Mouse (Mus musculus): Measurements from ENCODE around the gene Aco1. TPM values are rescaled to one million over a fixed set of nuclear protein-coding genes. Genes with fewer than 3 reads are reported as not detected.

Gene Aco1
- polyA plus RNA-seq, 1 experiment from 2014 or later, result 46.8 TPM

- WGBS, result 36% methylated on average over 21 of the region's 21 CpGs
- no peak overlapping the region for H3K4me2 ChIP-seq
- H3K9me3 ChIP-seq, result no peaks in the 10 kb centered on the region
These were observed 79.2 kb downstream of the Aco1 start for GRCm38 (mm10) chr4:40221876-40222585.

DNA sequence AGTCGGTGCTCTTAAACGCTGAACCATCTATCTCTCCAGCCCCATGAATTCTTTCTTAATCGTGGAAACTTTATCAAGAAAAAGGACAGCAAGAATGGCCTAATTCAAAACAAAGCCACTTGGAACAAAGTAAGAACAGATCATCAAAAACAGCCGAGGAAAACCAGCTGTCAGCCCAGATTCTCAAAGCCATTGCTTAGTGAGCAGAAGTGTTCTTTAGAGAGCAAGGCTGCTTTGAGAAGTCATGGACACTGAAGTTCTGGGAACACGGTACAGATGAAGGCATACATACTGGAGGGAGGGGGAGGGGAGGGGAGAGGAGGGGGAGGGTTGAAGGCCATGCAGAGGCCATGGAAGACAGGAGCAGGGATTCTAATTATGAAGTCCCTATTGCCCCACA is 83.2 kb downstream of the Aco1 start:
- Histone ChIP-seq H3K4me3 (no peak overlapping the region), H3K36me3 (no peaks in the 10 kb centered on the region), H3K27me3 (no peaks in the 10 kb centered on the region), H3K27ac (replicated peaks) (no peak overlapping the region), H3K4me1 (replicated peaks) (no peaks in the 10 kb centered on the region), H3K4me2 (no peak overlapping the region), H3K9ac (no peak overlapping the region), H3K9me3 (no peaks in the 10 kb centered on the region)
- 77% methylated on average over 5 of the region's 5 CpGs for WGBS
- ATAC-seq (ENCODE audit: low FRiP score, low read depth), result no peak

More at GRCm38 (mm10) chr4:40221876-40222585, 79.2 kb downstream of the Aco1 start:
- H3K27ac ChIP-seq (replicated peaks), result no peak overlapping the region
- H3K4me3 ChIP-seq, result no peak overlapping the region
- ATAC-seq (ENCODE audit: low FRiP score, low read depth), result no peak
- no peaks in the 10 kb centered on the region for H3K27me3 ChIP-seq
- H3K4me1 ChIP-seq (replicated peaks), result no peaks in the 10 kb centered on the region
- H3K36me3 ChIP-seq, result no peaks in the 10 kb centered on the region
- no peak overlapping the region for H3K9ac ChIP-seq

DNA sequence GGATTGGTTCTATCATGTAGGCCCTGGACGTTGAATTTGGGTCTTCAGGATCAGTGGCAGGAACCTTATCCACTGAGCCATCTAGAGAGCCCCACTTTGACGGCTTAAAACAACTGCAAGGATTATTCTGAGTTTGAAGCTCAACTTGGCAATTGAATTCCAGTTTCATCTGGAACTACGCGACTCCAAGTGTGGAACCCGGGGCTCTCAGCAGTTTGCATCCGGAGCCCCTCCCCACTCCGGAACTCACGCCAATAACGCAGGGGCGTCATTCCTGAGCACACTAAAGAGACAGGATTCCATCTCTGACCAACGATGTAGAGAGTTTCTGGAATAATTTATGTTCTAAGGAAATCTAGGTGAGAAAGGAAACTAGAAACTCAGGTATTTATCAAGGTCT is 84.2 kb downstream of the Aco1 start:
- no peak overlapping the region for H3K9ac ChIP-seq
- no peaks in the 10 kb centered on the region for H3K36me3 ChIP-seq
- ATAC-seq (ENCODE audit: low FRiP score, low read depth), result no peak
- no peaks in the 10 kb centered on the region for H3K27me3 ChIP-seq
- WGBS, result 93% methylated on average over 11 of the region's 11 CpGs
- H3K9me3 ChIP-seq, result no peaks in the 10 kb centered on the region
- no peak overlapping the region for H3K4me3 ChIP-seq
- no peaks in the 10 kb centered on the region for H3K4me1 ChIP-seq (replicated peaks)
- no peak overlapping the region for H3K27ac ChIP-seq (replicated peaks)
- H3K4me2 ChIP-seq, result no peak overlapping the region

GRCm38 (mm10) chr4:40227886-40228285 is 85.0 kb downstream of the Aco1 start:
- WGBS, result 91% methylated on average over 7 of the region's 7 CpGs
- Histone ChIP-seq H3K36me3 (no peaks in the 10 kb centered on the region), H3K9ac (no peak overlapping the region), H3K4me1 (replicated peaks) (no peaks in the 10 kb centered on the region), H3K27me3 (no peaks in the 10 kb centered on the region), H3K4me3 (no peak overlapping the region), H3K4me2 (no peak overlapping the region), H3K27ac (replicated peaks) (no peak overlapping the region), H3K9me3 (no peaks in the 10 kb centered on the region)
- no peak for ATAC-seq (ENCODE audit: low FRiP score, low read depth)

GRCm38 (mm10) chr4:40229723-40230122 is 86.8 kb downstream of the Aco1 start:
- no peaks in the 10 kb centered on the region for H3K36me3 ChIP-seq
- WGBS, result 96% methylated on average over 6 of the region's 6 CpGs
- H3K9ac ChIP-seq, result no peak overlapping the region
- H3K4me3 ChIP-seq, result no peak overlapping the region
- H3K4me2 ChIP-seq, result no peak overlapping the region
- H3K4me1 ChIP-seq (replicated peaks), result no peaks in the 10 kb centered on the region
- ATAC-seq (ENCODE audit: low FRiP score, low read depth), result no peak
- no peak overlapping the region for H3K27ac ChIP-seq (replicated peaks)
- H3K9me3 ChIP-seq, result no peaks in the 10 kb centered on the region
- no peaks in the 10 kb centered on the region for H3K27me3 ChIP-seq

DNA sequence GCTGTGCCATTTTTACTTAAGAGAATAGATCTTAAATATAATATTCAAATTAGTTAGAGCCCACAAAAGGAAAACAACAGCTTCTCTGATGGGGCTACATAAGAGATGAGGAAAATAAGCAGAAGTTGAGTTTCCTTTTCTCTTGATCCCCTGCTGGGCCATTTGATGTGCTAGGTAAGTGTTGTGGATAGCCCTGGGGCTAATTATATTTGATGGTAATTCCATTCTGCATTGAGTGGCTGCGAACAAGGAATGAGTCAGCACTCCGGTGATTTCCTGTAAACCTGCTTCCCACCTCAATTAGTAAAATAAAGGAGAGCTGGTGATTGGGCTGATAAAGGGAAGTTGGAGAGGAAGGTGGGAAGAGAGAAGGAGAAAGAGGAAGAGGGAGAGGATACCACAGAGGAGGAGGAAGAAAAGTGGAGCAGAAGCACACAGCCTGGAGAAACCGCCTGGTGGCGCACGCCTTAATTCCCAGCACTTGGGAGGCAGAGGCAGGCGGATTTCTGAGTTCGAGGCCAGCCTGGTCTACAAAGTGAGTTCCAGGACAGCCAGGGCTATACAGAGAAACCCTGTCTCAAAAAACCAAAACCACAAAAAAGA is 90.3 kb downstream of the Aco1 start:
- 92% methylated on average over 7 of the region's 7 CpGs for WGBS
- no peaks in the 10 kb centered on the region for H3K36me3 ChIP-seq
- H3K4me2 ChIP-seq, result no peak overlapping the region
- no peak for ATAC-seq (ENCODE audit: low FRiP score, low read depth)
- no peaks in the 10 kb centered on the region for H3K4me1 ChIP-seq (replicated peaks)
- H3K9me3 ChIP-seq, result no peaks in the 10 kb centered on the region
- no peaks in the 10 kb centered on the region for H3K27me3 ChIP-seq
- H3K27ac ChIP-seq (replicated peaks), result no peak overlapping the region
- H3K9ac ChIP-seq, result no peak overlapping the region
- no peak overlapping the region for H3K4me3 ChIP-seq

DNA sequence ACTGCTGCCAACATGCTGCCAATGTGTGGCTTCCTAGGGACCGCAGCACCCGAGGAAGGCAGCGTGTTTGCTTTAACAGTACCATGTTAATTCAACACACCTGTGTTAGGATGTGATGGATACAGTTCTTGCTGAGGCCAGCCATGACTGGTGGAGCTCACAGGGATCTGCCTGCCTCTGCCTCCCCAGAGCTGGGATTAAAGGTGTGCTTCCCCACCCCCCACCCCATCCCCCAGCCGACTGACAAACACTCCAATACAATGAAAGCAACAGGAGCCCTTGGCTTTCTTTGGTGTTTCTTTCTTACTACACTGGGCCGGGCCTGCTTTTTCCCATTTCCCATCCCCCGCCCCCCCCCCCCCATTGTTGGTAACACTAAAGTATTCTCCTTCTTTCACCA is 91.4 kb downstream of the Aco1 start:
- WGBS, result 78% methylated on average over 6 of the region's 6 CpGs
- Histone ChIP-seq H3K9me3 (no peaks in the 10 kb centered on the region), H3K4me1 (replicated peaks) (peaks cover 10% of the 10 kb centered on the region), H3K4me2 (no peak overlapping the region), H3K9ac (no peak overlapping the region), H3K27me3 (no peaks in the 10 kb centered on the region), H3K36me3 (no peaks in the 10 kb centered on the region), H3K4me3 (no peak overlapping the region), H3K27ac (replicated peaks) (no peak overlapping the region)
- ATAC-seq (ENCODE audit: low FRiP score, low read depth), result no peak

DNA sequence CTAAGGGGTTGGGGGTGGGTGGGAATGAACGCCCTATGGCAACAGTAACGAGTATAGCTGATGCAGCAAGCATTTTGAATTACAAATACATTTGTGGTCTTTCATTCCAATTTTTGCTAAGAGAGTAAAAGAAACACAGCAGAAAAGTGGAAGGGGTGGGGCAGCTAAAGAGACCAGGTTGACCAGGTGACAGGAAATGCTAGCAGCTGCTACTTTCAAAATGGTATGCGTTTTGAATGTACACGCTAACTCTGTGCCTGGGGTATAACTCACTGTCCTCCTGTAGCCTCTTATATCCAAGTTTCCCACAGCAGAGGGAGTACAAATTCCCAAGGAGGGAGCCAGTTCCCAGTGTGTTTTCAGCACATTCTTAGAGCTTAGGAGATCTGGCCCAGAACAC is 93.9 kb downstream of the Aco1 start:
- Histone ChIP-seq H3K36me3 (no peaks in the 10 kb centered on the region), H3K4me1 (replicated peaks) (peaks cover 17% of the 10 kb centered on the region), H3K4me2 (no peak overlapping the region), H3K9me3 (no peaks in the 10 kb centered on the region), H3K9ac (no peak overlapping the region), H3K27ac (replicated peaks) (no peak overlapping the region), H3K4me3 (no peak overlapping the region), H3K27me3 (no peaks in the 10 kb centered on the region)
- no peak for ATAC-seq (ENCODE audit: low FRiP score, low read depth)
- WGBS, result 93% methylated on average over 4 of the region's 4 CpGs

DNA sequence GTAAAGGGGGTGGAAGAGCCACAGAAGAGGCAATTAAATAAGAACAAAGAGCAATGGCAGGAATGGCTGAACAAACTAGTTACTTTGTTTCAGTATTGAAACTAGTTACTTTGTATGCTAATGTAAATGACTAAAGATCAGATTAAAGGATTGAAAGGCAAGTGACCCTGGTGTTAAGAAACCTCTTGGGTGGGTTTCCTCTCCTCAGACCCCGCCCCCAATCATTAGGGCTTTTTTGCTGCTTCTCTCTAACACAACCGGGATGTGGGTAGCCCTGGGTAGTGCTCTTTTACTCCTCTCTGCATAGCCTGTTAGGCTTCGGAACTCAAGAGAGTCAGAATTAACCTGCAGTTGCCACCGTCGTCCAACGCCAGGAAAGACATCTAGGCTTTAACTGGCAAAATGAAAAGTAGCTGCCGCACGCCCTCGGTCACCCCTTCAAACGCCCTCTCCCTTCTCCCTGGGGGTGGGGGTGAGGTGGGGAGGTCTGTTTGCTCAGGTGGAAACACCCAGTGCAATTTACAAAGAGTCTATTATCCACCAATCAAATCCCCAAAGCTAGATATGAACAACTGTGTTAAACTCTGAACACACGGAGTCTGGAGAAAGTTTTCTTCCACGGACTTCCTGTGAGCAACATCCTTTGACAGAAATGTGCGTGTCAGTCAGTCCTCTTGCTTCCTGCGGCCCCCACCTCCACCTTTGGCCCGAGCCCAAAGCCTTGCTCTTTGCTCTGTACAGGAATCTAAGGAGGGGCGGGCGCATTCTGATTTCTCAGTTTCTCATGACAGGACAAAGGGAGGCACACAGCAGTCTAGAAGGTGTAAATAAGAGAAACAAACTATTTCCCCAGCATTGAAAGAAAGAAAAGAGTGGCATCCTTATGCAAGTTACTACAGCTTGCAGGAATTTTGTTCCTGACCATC is 95.9 kb downstream of the Aco1 start:
- peak overlapping the region; percentile 41; the same call in 1 of the 2 replicates for H3K9ac ChIP-seq
- H3K36me3 ChIP-seq, result no peaks in the 10 kb centered on the region
- ATAC-seq (ENCODE audit: low FRiP score, low read depth), result 0 out of 2 replicates have a peak, but pooled peaks have one; percentile 27
- no peak overlapping the region for H3K27ac ChIP-seq (replicated peaks)
- WGBS, result 2% methylated on average over 17 of the region's 17 CpGs
- peaks cover 17% of the 10 kb centered on the region for H3K4me1 ChIP-seq (replicated peaks)
- no peaks in the 10 kb centered on the region for H3K27me3 ChIP-seq
- peak overlapping the region; percentile 71 for H3K4me2 ChIP-seq
- peak overlapping the region; percentile 43 for H3K4me3 ChIP-seq
- no peaks in the 10 kb centered on the region for H3K9me3 ChIP-seq

DNA sequence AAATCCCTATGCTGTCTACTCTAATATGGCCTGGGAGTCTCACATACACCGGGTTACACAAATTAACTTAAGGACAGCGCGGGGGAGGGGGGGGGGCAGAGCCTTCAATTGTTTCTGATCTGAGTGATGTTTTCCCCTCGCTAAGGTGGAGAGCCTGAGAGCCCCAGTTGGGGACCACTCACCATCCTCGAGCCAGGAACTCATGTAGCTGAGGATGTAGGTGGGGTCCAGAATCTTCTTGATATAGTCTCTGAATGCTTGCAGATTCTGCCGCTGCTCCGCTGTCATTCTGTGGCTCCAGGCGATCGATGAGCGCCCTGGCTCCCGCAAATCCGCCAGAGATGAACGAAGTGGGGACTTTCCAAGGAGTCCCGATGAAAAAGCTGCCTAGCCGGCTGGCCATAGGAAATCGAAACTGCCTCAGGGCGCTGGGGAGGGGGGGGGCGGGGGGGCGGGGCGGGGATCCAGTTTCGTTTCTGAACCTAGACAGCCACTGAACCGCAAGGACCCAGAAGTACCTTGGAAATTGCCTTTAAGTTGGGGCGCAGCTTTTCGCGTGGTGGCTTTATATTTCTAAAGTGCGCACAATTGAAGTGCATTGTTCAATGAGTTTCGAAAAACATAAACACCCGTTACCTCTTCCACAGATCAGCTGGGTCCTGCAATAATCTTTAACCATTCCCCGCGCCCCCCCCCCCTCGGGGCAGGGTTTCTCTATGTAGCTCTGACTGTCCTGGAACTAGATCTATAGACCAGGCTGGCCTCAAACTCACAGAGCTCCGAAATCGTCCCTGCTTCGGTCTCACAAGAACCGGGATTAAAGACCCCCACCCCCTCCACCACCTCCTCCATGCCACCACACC is 96.8 kb downstream of the Aco1 start, which contains the start of gene Ddx58:
TSS of gene Ddx58 (minus strand) at position 420 of the 863 bp plus-strand sequence.
- no peaks in the 10 kb centered on the region for H3K36me3 ChIP-seq
- H3K27ac ChIP-seq (replicated peaks), result no peak within 1 kb of the TSS
- H3K27me3 ChIP-seq, result no peaks in the 10 kb centered on the region
- H3K9ac ChIP-seq, result peak within 1 kb of the TSS; percentile 41
- peak within 1 kb of the TSS; percentile 71 for H3K4me2 ChIP-seq
- peak; percentile 54; the same call in 1 of the 2 replicates for ATAC-seq (ENCODE audit: low FRiP score, low read depth)
- 5% methylated on average over 33 of the region's 35 CpGs for WGBS
- H3K9me3 ChIP-seq, result no peaks in the 10 kb centered on the region
- peaks cover 17% of the 10 kb centered on the region for H3K4me1 ChIP-seq (replicated peaks)
- H3K4me3 ChIP-seq, result peak within 1 kb of the TSS; percentile 43

GRCm38 (mm10) chr4:40240272-40240744 is 97.4 kb downstream of the Aco1 start:
- H3K4me1 ChIP-seq (replicated peaks), result peaks cover 17% of the 10 kb centered on the region
- H3K9me3 ChIP-seq, result no peaks in the 10 kb centered on the region
- no peak; the same call in 1 of the 2 replicates for ATAC-seq (ENCODE audit: low FRiP score, low read depth)
- 50% methylated on average over 5 of the region's 5 CpGs for WGBS
- no peaks in the 10 kb centered on the region for H3K36me3 ChIP-seq
- no peaks in the 10 kb centered on the region for H3K27me3 ChIP-seq
- peak overlapping the region; percentile 71 for H3K4me2 ChIP-seq
- no peak overlapping the region for H3K27ac ChIP-seq (replicated peaks)
- H3K9ac ChIP-seq, result no peak overlapping the region
- peak overlapping the region; percentile 43 for H3K4me3 ChIP-seq
